Mouse (Mus musculus): ENCODE results near the gene Ddc. TPM values are rescaled to one million over a fixed set of nuclear protein-coding genes. Genes with fewer than 3 reads are reported as not detected.

Gene Ddc
- polyA plus RNA-seq, 1 experiment from 2014 or later: 37.3 TPM

GRCm38 (mm10) chr11:11774893-11775292 lies 123.1 kb downstream of the Ddc start:
- 86% methylated on average over 5 of the region's 5 CpGs for WGBS
- H3K36me3 ChIP-seq (ENCODE audit: control insufficient read depth, insufficient read depth, low read length): no peaks in the 10 kb centered on the region
- no peaks in the 10 kb centered on the region for H3K4me1 ChIP-seq (replicated peaks; ENCODE audit: control insufficient read depth, insufficient read depth, low read length)
- no peak overlapping the region for H3K27ac ChIP-seq (ENCODE audit: low read depth)
- H3K4me3 ChIP-seq (ENCODE audit: low read depth, low read length): no peak overlapping the region
- ATAC-seq (replicated peaks; ENCODE audit: low FRiP score, low TSS enrichment, low read depth) (no peak), DNase-seq (ENCODE audit: low spot score) (no peak)
- H3K9me3 ChIP-seq (ENCODE audit: control insufficient read depth, low read length): no peaks in the 10 kb centered on the region
- H3K4me2 ChIP-seq (ENCODE audit: low read length): no peak overlapping the region
- no peak overlapping the region for H3K9ac ChIP-seq (ENCODE audit: low read length)
- H3K27me3 ChIP-seq (replicated peaks; ENCODE audit: control insufficient read depth, insufficient read depth, low read length): no peaks in the 10 kb centered on the region

- Histone ChIP-seq H3K36me3 (ENCODE audit: control insufficient read depth, insufficient read depth, low read length) (no peaks in the 10 kb centered on the region), H3K4me3 (ENCODE audit: low read depth, low read length) (no peak overlapping the region), H3K9ac (ENCODE audit: low read length) (no peak overlapping the region), H3K9me3 (ENCODE audit: control insufficient read depth, low read length) (no peaks in the 10 kb centered on the region), H3K27ac (ENCODE audit: low read depth) (no peak overlapping the region), H3K4me1 (replicated peaks; ENCODE audit: control insufficient read depth, insufficient read depth, low read length) (no peaks in the 10 kb centered on the region), H3K4me2 (ENCODE audit: low read length) (no peak overlapping the region), H3K27me3 (replicated peaks; ENCODE audit: control insufficient read depth, insufficient read depth, low read length) (no peaks in the 10 kb centered on the region)
- no peak for ATAC-seq (replicated peaks; ENCODE audit: low FRiP score, low TSS enrichment, low read depth)
- DNase-seq (ENCODE audit: low spot score): no peak
- WGBS: 93% methylated on average over 4 of the region's 4 CpGs
Observed at GRCm38 (mm10) chr11:11774384-11774783, 123.6 kb downstream of the Ddc start.

- H3K27ac ChIP-seq (ENCODE audit: low read depth): no peak overlapping the region
Observed at GRCm38 (mm10) chr11:11772196-11772595, 125.7 kb downstream of the Ddc start.

GRCm38 (mm10) chr11:11770691-11771090 lies 127.3 kb downstream of the Ddc start:
- ATAC-seq (replicated peaks; ENCODE audit: low FRiP score, low TSS enrichment, low read depth) (no peak), DNase-seq (ENCODE audit: low spot score) (no peak)
- Histone ChIP-seq H3K9ac (ENCODE audit: low read length) (no peak overlapping the region), H3K4me3 (ENCODE audit: low read depth, low read length) (no peak overlapping the region), H3K4me2 (ENCODE audit: low read length) (no peak overlapping the region), H3K36me3 (ENCODE audit: control insufficient read depth, insufficient read depth, low read length) (no peaks in the 10 kb centered on the region), H3K9me3 (ENCODE audit: control insufficient read depth, low read length) (no peaks in the 10 kb centered on the region), H3K27ac (ENCODE audit: low read depth) (no peak overlapping the region), H3K4me1 (replicated peaks; ENCODE audit: control insufficient read depth, insufficient read depth, low read length) (no peaks in the 10 kb centered on the region), H3K27me3 (replicated peaks; ENCODE audit: control insufficient read depth, insufficient read depth, low read length) (no peaks in the 10 kb centered on the region)
- 76% methylated on average over 3 of the region's 3 CpGs for WGBS

More at GRCm38 (mm10) chr11:11772196-11772595, 125.7 kb downstream of the Ddc start:
- no peaks in the 10 kb centered on the region for H3K36me3 ChIP-seq (ENCODE audit: control insufficient read depth, insufficient read depth, low read length)
- H3K9me3 ChIP-seq (ENCODE audit: control insufficient read depth, low read length): no peaks in the 10 kb centered on the region
- H3K4me1 ChIP-seq (replicated peaks; ENCODE audit: control insufficient read depth, insufficient read depth, low read length): no peaks in the 10 kb centered on the region
- no peak for ATAC-seq (replicated peaks; ENCODE audit: low FRiP score, low TSS enrichment, low read depth)
- H3K27me3 ChIP-seq (replicated peaks; ENCODE audit: control insufficient read depth, insufficient read depth, low read length): no peaks in the 10 kb centered on the region
- H3K4me3 ChIP-seq (ENCODE audit: low read depth, low read length): no peak overlapping the region
- no peak overlapping the region for H3K4me2 ChIP-seq (ENCODE audit: low read length)
- no peak for DNase-seq (ENCODE audit: low spot score)
- H3K9ac ChIP-seq (ENCODE audit: low read length): no peak overlapping the region
- WGBS: 91% methylated on average over 4 of the region's 4 CpGs

- Histone ChIP-seq H3K9me3 (ENCODE audit: control insufficient read depth, low read length) (no peaks in the 10 kb centered on the region), H3K36me3 (ENCODE audit: control insufficient read depth, insufficient read depth, low read length) (no peaks in the 10 kb centered on the region), H3K27ac (ENCODE audit: low read depth) (no peak overlapping the region), H3K4me2 (ENCODE audit: low read length) (no peak overlapping the region), H3K4me3 (ENCODE audit: low read depth, low read length) (no peak overlapping the region), H3K4me1 (replicated peaks; ENCODE audit: control insufficient read depth, insufficient read depth, low read length) (no peaks in the 10 kb centered on the region), H3K27me3 (replicated peaks; ENCODE audit: control insufficient read depth, insufficient read depth, low read length) (no peaks in the 10 kb centered on the region), H3K9ac (ENCODE audit: low read length) (no peak overlapping the region)
- WGBS: 92% methylated on average over 20 of the region's 20 CpGs
- ATAC-seq (replicated peaks; ENCODE audit: low FRiP score, low TSS enrichment, low read depth): no peak
- no peak for DNase-seq (ENCODE audit: low spot score)
Observed at GRCm38 (mm10) chr11:11769281-11769680, 128.7 kb downstream of the Ddc start.

GRCm38 (mm10) chr11:11768057-11768456 lies 129.9 kb downstream of the Ddc start:
- Histone ChIP-seq H3K27me3 (replicated peaks; ENCODE audit: control insufficient read depth, insufficient read depth, low read length) (no peaks in the 10 kb centered on the region), H3K4me3 (ENCODE audit: low read depth, low read length) (no peak overlapping the region), H3K4me1 (replicated peaks; ENCODE audit: control insufficient read depth, insufficient read depth, low read length) (no peaks in the 10 kb centered on the region), H3K36me3 (ENCODE audit: control insufficient read depth, insufficient read depth, low read length) (no peaks in the 10 kb centered on the region), H3K9ac (ENCODE audit: low read length) (no peak overlapping the region), H3K27ac (ENCODE audit: low read depth) (no peak overlapping the region), H3K4me2 (ENCODE audit: low read length) (no peak overlapping the region), H3K9me3 (ENCODE audit: control insufficient read depth, low read length) (no peaks in the 10 kb centered on the region)
- ATAC-seq (replicated peaks; ENCODE audit: low FRiP score, low TSS enrichment, low read depth) (no peak), DNase-seq (ENCODE audit: low spot score) (no peak)
- 84% methylated on average over 2 of the region's 2 CpGs for WGBS

- no peak overlapping the region for H3K4me2 ChIP-seq (ENCODE audit: low read length)
- H3K4me3 ChIP-seq (ENCODE audit: low read depth, low read length): no peak overlapping the region
- DNase-seq (ENCODE audit: low spot score): no peak
- H3K9ac ChIP-seq (ENCODE audit: low read length): no peak overlapping the region
- H3K27me3 ChIP-seq (replicated peaks; ENCODE audit: control insufficient read depth, insufficient read depth, low read length): no peaks in the 10 kb centered on the region
- no peaks in the 10 kb centered on the region for H3K4me1 ChIP-seq (replicated peaks; ENCODE audit: control insufficient read depth, insufficient read depth, low read length)
- H3K27ac ChIP-seq (ENCODE audit: low read depth): no peak overlapping the region
- no peaks in the 10 kb centered on the region for H3K36me3 ChIP-seq (ENCODE audit: control insufficient read depth, insufficient read depth, low read length)
- H3K9me3 ChIP-seq (ENCODE audit: control insufficient read depth, low read length): no peaks in the 10 kb centered on the region
- no peak for ATAC-seq (replicated peaks; ENCODE audit: low FRiP score, low TSS enrichment, low read depth)
Observed at GRCm38 (mm10) chr11:11766736-11767135, 131.2 kb downstream of the Ddc start.

- Histone ChIP-seq H3K27me3 (replicated peaks; ENCODE audit: control insufficient read depth, insufficient read depth, low read length) (no peaks in the 10 kb centered on the region), H3K9ac (ENCODE audit: low read length) (no peak overlapping the region), H3K4me2 (ENCODE audit: low read length) (no peak overlapping the region), H3K36me3 (ENCODE audit: control insufficient read depth, insufficient read depth, low read length) (no peaks in the 10 kb centered on the region), H3K27ac (ENCODE audit: low read depth) (no peak overlapping the region), H3K9me3 (ENCODE audit: control insufficient read depth, low read length) (no peaks in the 10 kb centered on the region), H3K4me3 (ENCODE audit: low read depth, low read length) (no peak overlapping the region), H3K4me1 (replicated peaks; ENCODE audit: control insufficient read depth, insufficient read depth, low read length) (no peaks in the 10 kb centered on the region)
- ATAC-seq (replicated peaks; ENCODE audit: low FRiP score, low TSS enrichment, low read depth) (no peak), DNase-seq (ENCODE audit: low spot score) (no peak)
- WGBS: 100% methylated on average over 1 of the region's 1 CpGs
Observed at GRCm38 (mm10) chr11:11766105-11766504, 131.8 kb downstream of the Ddc start.

- DNase-seq (ENCODE audit: low spot score): no peak
- no peaks in the 10 kb centered on the region for H3K27me3 ChIP-seq (replicated peaks; ENCODE audit: control insufficient read depth, insufficient read depth, low read length)
- no peaks in the 10 kb centered on the region for H3K9me3 ChIP-seq (ENCODE audit: control insufficient read depth, low read length)
- no peak overlapping the region for H3K4me3 ChIP-seq (ENCODE audit: low read depth, low read length)
- H3K4me1 ChIP-seq (replicated peaks; ENCODE audit: control insufficient read depth, insufficient read depth, low read length): no peaks in the 10 kb centered on the region
- no peaks in the 10 kb centered on the region for H3K36me3 ChIP-seq (ENCODE audit: control insufficient read depth, insufficient read depth, low read length)
- H3K9ac ChIP-seq (ENCODE audit: low read length): no peak overlapping the region
- H3K4me2 ChIP-seq (ENCODE audit: low read length): no peak overlapping the region
- 89% methylated on average over 1 of the region's 1 CpGs for WGBS
- ATAC-seq (replicated peaks; ENCODE audit: low FRiP score, low TSS enrichment, low read depth): no peak
- H3K27ac ChIP-seq (ENCODE audit: low read depth): no peak overlapping the region
Observed at GRCm38 (mm10) chr11:11765414-11765813, 132.5 kb downstream of the Ddc start.

Data from intestine, embryonic 14.5 days (tissue).